ENCODE assay signal across 8 mouse cellular contexts in the genomic region with DNA sequence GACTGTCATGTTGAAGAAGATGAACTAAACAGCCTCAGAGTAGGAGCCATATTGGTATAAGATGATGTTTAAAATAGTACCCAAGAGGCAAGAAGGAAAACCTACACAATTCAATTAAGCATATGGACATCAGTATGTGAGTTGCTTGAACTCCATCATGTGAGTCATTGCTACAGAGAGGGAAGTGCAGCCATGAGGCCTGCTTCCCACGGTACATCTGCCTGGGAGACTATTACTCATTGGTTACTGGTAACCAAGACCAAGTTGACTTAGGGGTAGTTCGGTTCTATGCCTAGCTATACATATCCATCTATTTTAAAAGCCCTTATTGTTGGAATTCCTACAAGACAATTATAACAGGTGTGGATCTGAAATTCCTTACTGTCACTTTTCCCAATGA. TPM values are rescaled to one million over a fixed set of nuclear protein-coding genes. Genes with fewer than 3 reads are reported as not detected.
"Had no signal": no experiment of that assay in that cellular context is flagged by ENCODE, and none has a peak within 500 bp of the region (broad histone marks: within the 10 kb centered on the region; RNA-seq: fewer than 3 reads in every experiment).

No protein-coding gene starts in this region.

- DNase-seq: kidney, adult 8-10 months; kidney, postnatal 36 days; left cerebral cortex, postnatal 4 days; lung, adult 18-20 months; retina, postnatal 1 day; thymus, adult 18-20 months; thymus, postnatal 25 days had no signal

RNA-seq across cellular contexts. Expression of a gene that starts 29.9 kb away (rescaled TPM):
- total RNA-seq: megakaryocyte-erythroid progenitor cell, adult 5-6 weeks had no signal
